Mouse (Mus musculus): ENCODE measurements around the gene Pitpnm1. TPM values are rescaled to one million over a fixed set of nuclear protein-coding genes. Genes with fewer than 3 reads are reported as not detected.

Gene Pitpnm1
- polyA plus RNA-seq (2012; rRNA removed) (16.2 and 20.8 TPM in 2 replicates), polyA plus RNA-seq (2014; fragmentation: Nextera tagmentation; extraction: Ambion mirVana) (4.5 and 6.7 TPM in 2 replicates)

- no peaks in the 10 kb centered on the region for H3K9me3 ChIP-seq (ENCODE audit: control insufficient read depth, low read length)
- H3K4me3 ChIP-seq (replicated peaks; ENCODE audit: low read length) = peak within 1 kb of the TSS; percentile 45
- WGBS = 4% methylated on average over 53 of the region's 53 CpGs
- no peaks in the 10 kb centered on the region for H3K36me3 ChIP-seq (ENCODE audit: control insufficient read depth, insufficient read depth, low read length)
- peaks cover 32% of the 10 kb centered on the region; the same call in 1 of the 2 replicates for H3K27me3 ChIP-seq (ENCODE audit: control insufficient read depth, insufficient read depth, low read length)
- no peak for TF ChIP-seq POLR2A (IDR thresholded peaks at IDR 0.05; ENCODE audit: borderline replicate concordance, extremely low read depth, insufficient read depth, insufficient read length)
- peak within 1 kb of the TSS; percentile 88 for H3K4me2 ChIP-seq (replicated peaks; ENCODE audit: low read depth, low read length, severe bottlenecking)
- ATAC-seq (ENCODE audit: low FRiP score, low read depth) (no peak), DNase-seq (ENCODE audit: low spot score) (peak; percentile 18)
- peaks cover 30% of the 10 kb centered on the region for H3K4me1 ChIP-seq (ENCODE audit: control insufficient read depth, insufficient read depth, low read length)
- no peak within 1 kb of the TSS for H3K27ac ChIP-seq (replicated peaks; ENCODE audit: low read depth, low read length)
- H3K9ac ChIP-seq (ENCODE audit: low read depth, low read length, severe bottlenecking) = peak within 1 kb of the TSS; percentile 50
Measured at GRCm38 (mm10) chr19:4099837-4100717, at the start of gene Pitpnm1. Gene Pitpnm1, plus strand, starts transcription at chr19:4099998.

DNA sequence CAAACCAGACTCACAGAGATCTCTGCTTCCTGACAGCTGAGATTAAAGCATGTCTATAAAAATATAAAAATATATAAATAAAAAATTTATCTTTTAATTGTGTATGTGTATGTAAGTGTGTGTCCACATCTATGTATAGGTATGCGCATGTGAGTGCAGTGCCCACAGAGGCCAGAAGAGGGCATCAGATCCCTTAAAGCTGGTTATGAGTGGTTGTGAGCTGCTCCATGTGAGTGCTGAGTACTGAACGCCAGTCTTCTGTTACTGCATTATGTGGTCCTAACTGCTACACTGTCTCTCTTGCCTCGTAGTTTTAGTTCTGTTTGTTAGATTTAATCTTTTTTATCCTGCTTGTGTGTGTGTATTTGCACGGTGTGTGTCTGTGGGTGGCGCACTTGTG, 48.8 kb upstream of the Pitpnm1 start:
- 95% methylated on average over 5 of the region's 5 CpGs for WGBS
- ATAC-seq (ENCODE audit: low FRiP score, low read depth) = no peak

DNA sequence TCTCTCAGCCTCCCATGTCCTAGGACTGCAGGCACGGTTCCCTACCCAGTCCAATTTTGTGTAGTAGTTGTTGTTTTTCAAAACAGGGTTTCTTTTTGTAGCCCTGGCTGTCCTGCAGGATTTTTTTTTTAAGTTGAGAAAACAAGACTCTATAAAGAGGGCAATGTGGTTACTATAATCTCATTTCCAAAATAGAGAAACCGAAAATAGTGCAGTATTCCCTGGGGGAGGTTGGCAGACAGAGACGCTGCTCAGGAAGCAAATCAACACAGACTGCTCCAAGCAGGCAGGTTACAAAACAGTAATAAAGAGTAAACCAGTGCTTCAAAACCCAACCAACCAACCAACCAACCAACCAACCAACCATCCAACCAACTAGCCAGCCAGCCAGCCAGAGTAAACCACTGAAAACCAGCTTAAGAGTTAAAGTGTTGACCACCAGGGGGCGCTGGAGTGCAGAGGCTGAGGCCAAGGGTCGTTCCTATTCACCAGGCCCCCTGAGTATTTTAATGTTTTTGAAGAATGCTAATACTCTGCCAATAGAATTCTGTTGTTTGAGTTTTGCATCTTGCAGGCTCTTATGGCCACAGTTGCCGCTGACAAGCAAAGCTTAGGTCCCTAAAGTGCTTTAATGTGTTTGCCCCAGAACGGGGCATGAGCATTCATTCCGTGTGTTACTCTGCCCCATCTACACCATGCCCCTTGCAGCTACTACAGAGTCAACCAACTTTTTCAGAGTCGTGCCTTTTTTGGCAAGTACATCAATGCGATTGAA, 47.9 kb upstream of the Pitpnm1 start:
- no peak for ATAC-seq (ENCODE audit: low FRiP score, low read depth)
- Histone ChIP-seq H3K4me2 (replicated peaks; ENCODE audit: low read depth, low read length, severe bottlenecking) (no peak overlapping the region), H3K36me3 (ENCODE audit: control insufficient read depth, insufficient read depth, low read length) (no peaks in the 10 kb centered on the region), H3K27me3 (ENCODE audit: control insufficient read depth, insufficient read depth, low read length) (no peaks in the 10 kb centered on the region), H3K27ac (replicated peaks; ENCODE audit: low read depth, low read length) (no peak overlapping the region), H3K9me3 (ENCODE audit: control insufficient read depth, low read length) (no peaks in the 10 kb centered on the region), H3K9ac (ENCODE audit: low read depth, low read length, severe bottlenecking) (no peak overlapping the region), H3K4me3 (replicated peaks; ENCODE audit: low read length) (no peak overlapping the region), H3K4me1 (ENCODE audit: control insufficient read depth, insufficient read depth, low read length) (0 out of 2 replicates have a peak, but pooled peaks cover 2% of the 10 kb centered on the region)
- WGBS = 44% methylated on average over 10 of the region's 10 CpGs
- DNase-seq (ENCODE audit: low spot score) = peak; percentile 55
- no peak for TF ChIP-seq POLR2A (IDR thresholded peaks at IDR 0.05; ENCODE audit: borderline replicate concordance, extremely low read depth, insufficient read depth, insufficient read length)

More for the DNA sequence above, 48.8 kb upstream of the Pitpnm1 start:
- Histone ChIP-seq H3K36me3 (ENCODE audit: control insufficient read depth, insufficient read depth, low read length) (no peaks in the 10 kb centered on the region), H3K9ac (ENCODE audit: low read depth, low read length, severe bottlenecking) (no peak overlapping the region), H3K4me3 (replicated peaks; ENCODE audit: low read length) (no peak overlapping the region), H3K27ac (replicated peaks; ENCODE audit: low read depth, low read length) (no peak overlapping the region), H3K4me2 (replicated peaks; ENCODE audit: low read depth, low read length, severe bottlenecking) (no peak overlapping the region), H3K4me1 (ENCODE audit: control insufficient read depth, insufficient read depth, low read length) (0 out of 2 replicates have a peak, but pooled peaks cover 2% of the 10 kb centered on the region), H3K9me3 (ENCODE audit: control insufficient read depth, low read length) (no peaks in the 10 kb centered on the region), H3K27me3 (ENCODE audit: control insufficient read depth, insufficient read depth, low read length) (no peaks in the 10 kb centered on the region)
- no peak for DNase-seq (ENCODE audit: low spot score)
- no peak for TF ChIP-seq POLR2A (IDR thresholded peaks at IDR 0.05; ENCODE audit: borderline replicate concordance, extremely low read depth, insufficient read depth, insufficient read length)

DNA sequence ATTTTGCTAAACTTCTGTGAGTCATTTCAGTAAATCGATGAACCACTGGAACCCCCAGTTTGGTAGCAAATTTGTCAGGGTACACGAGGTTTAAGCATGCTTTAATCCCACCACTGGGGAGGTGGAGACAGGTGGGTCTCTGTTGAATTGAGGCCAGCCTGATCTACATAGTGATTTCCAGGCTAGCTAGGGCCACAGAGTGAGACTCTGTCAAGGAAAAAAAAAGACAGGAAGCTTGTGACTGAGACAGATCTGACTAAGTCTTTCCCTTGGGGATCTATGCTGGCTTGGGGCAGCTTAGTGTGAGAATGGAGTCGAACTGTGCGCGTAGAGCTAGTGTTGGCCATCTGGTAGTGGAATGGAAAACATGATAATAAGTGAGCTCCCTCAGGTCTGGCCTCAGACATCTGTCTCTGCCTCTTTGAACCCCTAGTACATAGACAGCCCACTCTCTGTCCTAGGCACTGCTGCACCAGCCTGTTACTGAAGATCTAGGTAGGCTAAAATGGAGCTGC, 47.2 kb upstream of the Pitpnm1 start:
- WGBS = 80% methylated on average over 5 of the region's 5 CpGs
- ATAC-seq (ENCODE audit: low FRiP score, low read depth) = no peak

GRCm38 (mm10) chr19:4054613-4055012, 45.2 kb upstream of the Pitpnm1 start:
- Histone ChIP-seq H3K4me3 (replicated peaks; ENCODE audit: low read length) (no peak overlapping the region), H3K9me3 (ENCODE audit: control insufficient read depth, low read length) (no peaks in the 10 kb centered on the region), H3K9ac (ENCODE audit: low read depth, low read length, severe bottlenecking) (no peak overlapping the region), H3K4me2 (replicated peaks; ENCODE audit: low read depth, low read length, severe bottlenecking) (no peak overlapping the region), H3K4me1 (ENCODE audit: control insufficient read depth, insufficient read depth, low read length) (0 out of 2 replicates have a peak, but pooled peaks cover 2% of the 10 kb centered on the region), H3K36me3 (ENCODE audit: control insufficient read depth, insufficient read depth, low read length) (no peaks in the 10 kb centered on the region), H3K27me3 (ENCODE audit: control insufficient read depth, insufficient read depth, low read length) (no peaks in the 10 kb centered on the region), H3K27ac (replicated peaks; ENCODE audit: low read depth, low read length) (no peak overlapping the region)
- TF ChIP-seq POLR2A (IDR thresholded peaks at IDR 0.05; ENCODE audit: borderline replicate concordance, extremely low read depth, insufficient read depth, insufficient read length) = no peak
- ATAC-seq (ENCODE audit: low FRiP score, low read depth) = no peak
- no peak for DNase-seq (ENCODE audit: low spot score)
- WGBS = 89% methylated on average over 5 of the region's 5 CpGs

More for the DNA sequence above, 47.2 kb upstream of the Pitpnm1 start:
- Histone ChIP-seq H3K4me2 (replicated peaks; ENCODE audit: low read depth, low read length, severe bottlenecking) (no peak overlapping the region), H3K9me3 (ENCODE audit: control insufficient read depth, low read length) (no peaks in the 10 kb centered on the region), H3K4me1 (ENCODE audit: control insufficient read depth, insufficient read depth, low read length) (0 out of 2 replicates have a peak, but pooled peaks cover 2% of the 10 kb centered on the region), H3K27me3 (ENCODE audit: control insufficient read depth, insufficient read depth, low read length) (no peaks in the 10 kb centered on the region), H3K27ac (replicated peaks; ENCODE audit: low read depth, low read length) (no peak overlapping the region), H3K9ac (ENCODE audit: low read depth, low read length, severe bottlenecking) (no peak overlapping the region), H3K36me3 (ENCODE audit: control insufficient read depth, insufficient read depth, low read length) (no peaks in the 10 kb centered on the region), H3K4me3 (replicated peaks; ENCODE audit: low read length) (no peak overlapping the region)
- no peak for DNase-seq (ENCODE audit: low spot score)
- no peak for TF ChIP-seq POLR2A (IDR thresholded peaks at IDR 0.05; ENCODE audit: borderline replicate concordance, extremely low read depth, insufficient read depth, insufficient read length)

All from limb, embryonic 14.5 days (tissue).